Mouse (Mus musculus): Measurements from ENCODE around the gene Trim63.

DNA sequence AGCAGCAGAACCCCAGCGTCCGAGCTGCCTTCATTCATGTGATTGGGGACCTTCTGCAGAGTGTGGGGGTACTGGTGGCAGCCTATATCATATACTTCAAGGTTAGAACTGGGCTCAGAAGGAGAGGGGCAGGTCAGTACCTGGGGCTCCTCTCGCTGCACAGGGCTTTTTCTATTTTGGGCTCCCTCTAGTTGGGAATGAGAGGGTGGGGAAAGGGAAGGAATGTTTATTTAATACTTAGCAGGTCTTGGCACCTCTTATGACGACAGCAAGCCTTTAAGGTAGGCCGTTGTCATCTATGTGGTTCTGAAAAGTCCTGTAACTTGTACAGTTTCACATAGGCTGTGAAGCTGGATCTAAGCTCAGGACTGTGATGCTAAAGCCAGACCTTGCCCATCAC is 33.6 kb downstream of the Trim63 start:
- no peak for TF ChIP-seq CTCF (IDR thresholded peaks at IDR 0.05; ENCODE audit: borderline replicate concordance, insufficient read depth, low read length)
- TF ChIP-seq POLR2A (IDR thresholded peaks at IDR 0.05; ENCODE audit: low read depth, low read length) = no peak
